Mouse (Mus musculus) retina, adult 2 months (tissue): ENCODE measurements at regions not wholly inside any gene's neighbourhood (a gene's known extent, or its start where the extent isn't known, plus 50 kb on each side); places are given as distances from the start of the nearest gene placed in this dataset.

Experiments
- DNase-seq: peaks from one replicate; pipeline ENCODE4 v3.0.0-alpha.2; 2012; ENCODE audit warnings: low read depth, low spot score

DNA sequence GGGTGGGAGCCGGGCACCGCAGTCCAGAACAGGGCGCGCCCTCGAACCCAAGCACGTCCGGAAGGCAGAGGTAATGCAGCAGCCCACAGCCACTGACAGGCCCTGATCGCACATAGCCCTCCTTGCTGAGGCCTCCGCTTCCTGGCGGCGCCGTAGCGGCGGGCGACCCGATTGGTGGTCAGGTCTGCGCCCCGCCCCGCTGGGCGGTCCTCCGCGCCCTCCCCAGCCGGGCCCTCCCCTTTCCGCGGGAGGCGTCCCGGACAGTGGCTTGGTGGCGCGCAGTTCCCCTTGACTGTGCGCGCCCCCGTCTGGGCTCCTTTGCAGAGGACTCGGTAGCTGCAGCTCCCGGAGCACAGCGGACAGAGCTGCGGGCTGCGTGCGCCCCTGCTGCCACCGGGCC, 375.5 kb upstream of the Asap2 start:
- DNase-seq, result peak; percentile 11
